Mouse (Mus musculus): ENCODE measurements around the gene Rin2.
"Not testable (repeated sequence)": the region's sequence is repeated elsewhere in the genome, so short reads cannot be mapped to it uniquely, and the experiment has no call there.

Gene Rin2

GRCm38 (mm10) chr2:145684151-145684550, 9.1 kb downstream of the Rin2 start:
- no peak for DNase-seq (ENCODE audit: low spot score)

GRCm38 (mm10) chr2:145684891-145685290, 9.9 kb downstream of the Rin2 start:
- DNase-seq (ENCODE audit: low spot score): no peak

- no peak for DNase-seq (ENCODE audit: low spot score)
These were observed 11.0 kb downstream of the Rin2 start for GRCm38 (mm10) chr2:145686017-145686416.

- DNase-seq (ENCODE audit: low spot score): no peak
These were observed 16.5 kb downstream of the Rin2 start for GRCm38 (mm10) chr2:145691367-145692009.

- no peak for DNase-seq (ENCODE audit: low spot score)
These were observed 22.1 kb downstream of the Rin2 start for GRCm38 (mm10) chr2:145697160-145697559.

GRCm38 (mm10) chr2:145699414-145700071, 24.5 kb downstream of the Rin2 start:
- no peak for DNase-seq (ENCODE audit: low spot score)

GRCm38 (mm10) chr2:145700237-145700985, 25.4 kb downstream of the Rin2 start:
- no peak for DNase-seq (ENCODE audit: low spot score)

GRCm38 (mm10) chr2:145701605-145702335, 26.8 kb downstream of the Rin2 start:
- DNase-seq (ENCODE audit: low spot score): no peak

- DNase-seq (ENCODE audit: low spot score): no peak
These were observed 29.7 kb downstream of the Rin2 start for GRCm38 (mm10) chr2:145704738-145705137.

- no peak for DNase-seq (ENCODE audit: low spot score)
These were observed 34.8 kb downstream of the Rin2 start for GRCm38 (mm10) chr2:145709727-145710389.

- no peak for DNase-seq (ENCODE audit: low spot score)
These were observed 36.5 kb downstream of the Rin2 start for GRCm38 (mm10) chr2:145711512-145711911.

GRCm38 (mm10) chr2:145712026-145712425, 37.0 kb downstream of the Rin2 start:
- DNase-seq (ENCODE audit: low spot score): no peak

- DNase-seq (ENCODE audit: low spot score): no peak
These were observed 42.5 kb downstream of the Rin2 start for GRCm38 (mm10) chr2:145717539-145717938.

- DNase-seq (ENCODE audit: low spot score): no peak
These were observed 43.7 kb downstream of the Rin2 start for GRCm38 (mm10) chr2:145718624-145719183.

GRCm38 (mm10) chr2:145720157-145720556, 45.1 kb downstream of the Rin2 start:
- no peak for DNase-seq (ENCODE audit: low spot score)

GRCm38 (mm10) chr2:145720743-145721142, 45.7 kb downstream of the Rin2 start:
- no peak for DNase-seq (ENCODE audit: low spot score)

GRCm38 (mm10) chr2:145722304-145722703, 47.3 kb downstream of the Rin2 start:
- not testable (repeated sequence) for DNase-seq (ENCODE audit: low spot score)

GRCm38 (mm10) chr2:145724288-145724687, 49.3 kb downstream of the Rin2 start:
- DNase-seq (ENCODE audit: low spot score): no peak

GRCm38 (mm10) chr2:145729414-145729813, 54.4 kb downstream of the Rin2 start:
- DNase-seq (ENCODE audit: low spot score): no peak

GRCm38 (mm10) chr2:145730189-145730880, 55.3 kb downstream of the Rin2 start:
- DNase-seq (ENCODE audit: low spot score): no peak

GRCm38 (mm10) chr2:145730905-145731304, 55.9 kb downstream of the Rin2 start:
- no peak for DNase-seq (ENCODE audit: low spot score)
